Mouse (Mus musculus): ENCODE measurements around the gene Pop4. TPM values are rescaled to one million over a fixed set of nuclear protein-coding genes. Genes with fewer than 3 reads are reported as not detected.

Pop4 gene
- polyA plus RNA-seq, 1 experiment from 2014 or later: 105 TPM

DNA sequence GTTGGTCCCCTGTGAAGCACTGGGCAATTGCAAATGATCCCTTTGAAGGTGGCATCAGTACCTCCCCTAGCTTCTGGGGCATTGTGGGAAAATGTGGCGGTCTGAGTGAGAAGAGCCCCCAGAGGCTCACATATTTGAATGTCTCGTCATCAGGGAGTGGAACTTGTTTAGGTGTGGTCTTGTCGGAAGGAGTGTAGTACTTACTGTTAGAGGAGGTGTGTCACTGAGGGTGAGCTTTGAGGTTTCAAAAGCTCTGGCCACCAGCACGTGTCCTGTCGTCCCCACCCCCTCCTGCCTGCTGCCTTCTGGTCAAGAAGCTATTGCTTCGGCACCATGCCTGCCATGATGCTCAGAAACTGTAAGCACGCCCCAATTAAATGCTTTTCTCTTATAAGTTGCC, 55.9 kb downstream of the Pop4 start:
- no peak for ATAC-seq (ENCODE audit: low FRiP score)
- Histone ChIP-seq H3K36me3 (ENCODE audit: control insufficient read depth, insufficient read depth, low read length) (no peaks in the 10 kb centered on the region), H3K27me3 (ENCODE audit: control insufficient read depth, insufficient read depth, low read length) (no peaks in the 10 kb centered on the region), H3K27ac (ENCODE audit: low read depth, low read length) (no peak overlapping the region), H3K4me1 (replicated peaks; ENCODE audit: control insufficient read depth, insufficient read depth, low read length) (no peaks in the 10 kb centered on the region), H3K9ac (ENCODE audit: low read depth, low read length) (no peak overlapping the region), H3K9me3 (ENCODE audit: control insufficient read depth, low read length) (no peaks in the 10 kb centered on the region), H3K4me2 (replicated peaks; ENCODE audit: low read depth, low read length) (no peak overlapping the region), H3K4me3 (ENCODE audit: low read depth, low read length) (no peak overlapping the region)
- no peak for DNase-seq (ENCODE audit: low spot score)
- 74% methylated on average over 7 of the region's 7 CpGs for WGBS

- Histone ChIP-seq H3K4me1 (replicated peaks; ENCODE audit: control insufficient read depth, insufficient read depth, low read length) (no peaks in the 10 kb centered on the region), H3K36me3 (ENCODE audit: control insufficient read depth, insufficient read depth, low read length) (no peaks in the 10 kb centered on the region), H3K9ac (ENCODE audit: low read depth, low read length) (no peak overlapping the region), H3K4me3 (ENCODE audit: low read depth, low read length) (no peak overlapping the region), H3K4me2 (replicated peaks; ENCODE audit: low read depth, low read length) (no peak overlapping the region), H3K9me3 (ENCODE audit: control insufficient read depth, low read length) (no peaks in the 10 kb centered on the region), H3K27ac (ENCODE audit: low read depth, low read length) (no peak overlapping the region), H3K27me3 (ENCODE audit: control insufficient read depth, insufficient read depth, low read length) (no peaks in the 10 kb centered on the region)
- 74% methylated on average over 5 of the region's 5 CpGs for WGBS
- ATAC-seq (ENCODE audit: low FRiP score): no peak
- DNase-seq (ENCODE audit: low spot score): no peak
These were observed 56.6 kb downstream of the Pop4 start for GRCm38 (mm10) chr7:38214473-38215214.

- no peaks in the 10 kb centered on the region for H3K36me3 ChIP-seq (ENCODE audit: control insufficient read depth, insufficient read depth, low read length)
- no peak for ATAC-seq (ENCODE audit: low FRiP score)
- WGBS: 49% methylated on average over 2 of the region's 3 CpGs
These were observed 58.6 kb downstream of the Pop4 start for GRCm38 (mm10) chr7:38212651-38213062.

More at GRCm38 (mm10) chr7:38212651-38213062, 58.6 kb downstream of the Pop4 start:
- no peak for DNase-seq (ENCODE audit: low spot score)
- Histone ChIP-seq H3K9ac (ENCODE audit: low read depth, low read length) (no peak overlapping the region), H3K27ac (ENCODE audit: low read depth, low read length) (no peak overlapping the region), H3K4me3 (ENCODE audit: low read depth, low read length) (no peak overlapping the region), H3K9me3 (ENCODE audit: control insufficient read depth, low read length) (no peaks in the 10 kb centered on the region), H3K4me1 (replicated peaks; ENCODE audit: control insufficient read depth, insufficient read depth, low read length) (no peaks in the 10 kb centered on the region), H3K27me3 (ENCODE audit: control insufficient read depth, insufficient read depth, low read length) (no peaks in the 10 kb centered on the region), H3K4me2 (replicated peaks; ENCODE audit: low read depth, low read length) (no peak overlapping the region)

Other genes starting within 250 kb of the Pop4 start
- 34.7 and 40.2 TPM in 2 replicates for gene Uri1, start 247.9 kb downstream of the Pop4 start, polyA plus RNA-seq (2014; fragmentation: Nextera tagmentation; extraction: Ambion mirVana)
- gene Ccne1, start 163.9 kb downstream of the Pop4 start, polyA plus RNA-seq (2014; fragmentation: Nextera tagmentation; extraction: Ambion mirVana): 56.6 and 60.5 TPM in 2 replicates
- 14.7 and 18.5 TPM in 2 replicates for gene 1600014C10Rik, start 88.2 kb downstream of the Pop4 start, polyA plus RNA-seq (2014; fragmentation: Nextera tagmentation; extraction: Ambion mirVana)
- gene Plekhf1, start 43.4 kb downstream of the Pop4 start, polyA plus RNA-seq (2014; fragmentation: Nextera tagmentation; extraction: Ambion mirVana): 1.6 and 1.9 TPM in 2 replicates

Data from hindbrain, embryonic 11.5 days (tissue).